Mouse (Mus musculus): ENCODE data around the gene Spa17. TPM values are rescaled to one million over a fixed set of nuclear protein-coding genes. Genes with fewer than 3 reads are reported as not detected.

The Spa17 gene
- total and polyA plus RNA-seq, 2 experiments: 0.13 to 0.55 TPM

- 82% methylated on average over 3 of the region's 3 CpGs for WGBS
- Histone ChIP-seq H3K4me3 (ENCODE audit: insufficient read depth, low read depth, low read length) (no peak overlapping the region), H3K36me3 (ENCODE audit: control insufficient read depth, insufficient read depth, low read length) (no peaks in the 10 kb centered on the region), H3K27ac (replicated peaks; ENCODE audit: insufficient read depth, low read depth, low read length) (no peak overlapping the region), H3K79me2 (ENCODE audit: control insufficient read depth, insufficient read depth, low read length) (no peaks in the 10 kb centered on the region), H3K27me3 (ENCODE audit: control insufficient read depth, insufficient read depth, low read length) (peaks cover 7% of the 10 kb centered on the region; the same call in 1 of the 2 replicates), H3K4me1 (ENCODE audit: control insufficient read depth, insufficient read depth, low read length) (peaks cover 3% of the 10 kb centered on the region; the same call in 1 of the 2 replicates), H3K9ac (ENCODE audit: low read depth, low read length) (no peak overlapping the region)
- TF ChIP-seq CTCF (IDR thresholded peaks at IDR 0.05; ENCODE audit: low read depth, low read length) (no peak), POLR2A (IDR thresholded peaks at IDR 0.05; ENCODE audit: extremely low read depth, insufficient read depth, low read length) (no peak)
- no peak for DNase-seq (ENCODE audit: extremely low read depth, low read depth, low spot score)
Observed at GRCm38 (mm10) chr9:37556366-37556765, 57.2 kb downstream of the Spa17 start.

GRCm38 (mm10) chr9:37554838-37555748 lies 58.4 kb downstream of the Spa17 start, which contains the start of gene Siae:
Gene Siae (plus strand): TSS chr9:37555698.
- Histone ChIP-seq H3K27me3 (ENCODE audit: control insufficient read depth, insufficient read depth, low read length) (peaks cover 7% of the 10 kb centered on the region; the same call in 1 of the 2 replicates), H3K9ac (ENCODE audit: low read depth, low read length) (no peak within 1 kb of the TSS), H3K36me3 (ENCODE audit: control insufficient read depth, insufficient read depth, low read length) (no peaks in the 10 kb centered on the region), H3K79me2 (ENCODE audit: control insufficient read depth, insufficient read depth, low read length) (no peaks in the 10 kb centered on the region), H3K4me1 (ENCODE audit: control insufficient read depth, insufficient read depth, low read length) (peaks cover 3% of the 10 kb centered on the region; the same call in 1 of the 2 replicates), H3K27ac (replicated peaks; ENCODE audit: insufficient read depth, low read depth, low read length) (no peak within 1 kb of the TSS), H3K4me3 (ENCODE audit: insufficient read depth, low read depth, low read length) (no peak within 1 kb of the TSS)
- no peak for DNase-seq (ENCODE audit: extremely low read depth, low read depth, low spot score)
- 60% methylated on average over 7 of the region's 7 CpGs for WGBS
- TF ChIP-seq POLR2A (IDR thresholded peaks at IDR 0.05; ENCODE audit: extremely low read depth, insufficient read depth, low read length): no peak
- no peak for TF ChIP-seq CTCF (IDR thresholded peaks at IDR 0.05; ENCODE audit: low read depth, low read length)

- no peak overlapping the region for H3K27ac ChIP-seq (replicated peaks; ENCODE audit: insufficient read depth, low read depth, low read length)
Observed at GRCm38 (mm10) chr9:37554279-37554678, 59.2 kb downstream of the Spa17 start.

More at GRCm38 (mm10) chr9:37554279-37554678, 59.2 kb downstream of the Spa17 start:
- DNase-seq (ENCODE audit: extremely low read depth, low read depth, low spot score): no peak
- Histone ChIP-seq H3K79me2 (ENCODE audit: control insufficient read depth, insufficient read depth, low read length) (no peaks in the 10 kb centered on the region), H3K4me3 (ENCODE audit: insufficient read depth, low read depth, low read length) (no peak overlapping the region), H3K9ac (ENCODE audit: low read depth, low read length) (no peak overlapping the region), H3K4me1 (ENCODE audit: control insufficient read depth, insufficient read depth, low read length) (peaks cover 3% of the 10 kb centered on the region; the same call in 1 of the 2 replicates), H3K27me3 (ENCODE audit: control insufficient read depth, insufficient read depth, low read length) (peaks cover 7% of the 10 kb centered on the region; the same call in 1 of the 2 replicates), H3K36me3 (ENCODE audit: control insufficient read depth, insufficient read depth, low read length) (no peaks in the 10 kb centered on the region)
- TF ChIP-seq POLR2A (IDR thresholded peaks at IDR 0.05; ENCODE audit: extremely low read depth, insufficient read depth, low read length) (no peak), CTCF (IDR thresholded peaks at IDR 0.05; ENCODE audit: low read depth, low read length) (no peak)
- WGBS: 73% methylated on average over 1 of the region's 1 CpGs

Other genes with a start within 250 kb of the Spa17 start
- not detected in 2 replicates for gene Hepacam, start 246.4 kb downstream of the Spa17 start, total RNA-seq (2014; rRNA removed)
- 0.02 TPM in 1 of 2 replicates, not detected in the other for gene Hepacam, start 246.4 kb downstream of the Spa17 start, polyA plus RNA-seq (2012; rRNA removed)
- 3.6 and 6.8 TPM in 2 replicates for gene Robo4, start 211.8 kb downstream of the Spa17 start, total RNA-seq (2014; rRNA removed)
- 5.0 and 7.4 TPM in 2 replicates for gene Robo4, start 211.8 kb downstream of the Spa17 start, polyA plus RNA-seq (2012; rRNA removed)
- gene Robo3, start 180.5 kb downstream of the Spa17 start, total RNA-seq (2014; rRNA removed): 0.07 TPM in 1 of 2 replicates, not detected in the other
- gene Robo3, start 180.5 kb downstream of the Spa17 start, polyA plus RNA-seq (2012; rRNA removed): 0.41 and 0.67 TPM in 2 replicates
- 10.3 and 11.7 TPM in 2 replicates for gene Msantd2, start 124.4 kb downstream of the Spa17 start, total RNA-seq (2014; rRNA removed)
- 8.3 and 16.2 TPM in 2 replicates for gene Msantd2, start 124.4 kb downstream of the Spa17 start, polyA plus RNA-seq (2012; rRNA removed)
- 7.7 and 13.5 TPM in 2 replicates for gene Esam, start 85.6 kb downstream of the Spa17 start, total RNA-seq (2014; rRNA removed)
- 6.3 and 8.8 TPM in 2 replicates for gene Esam, start 85.6 kb downstream of the Spa17 start, polyA plus RNA-seq (2012; rRNA removed)
- 1.5 and 1.6 TPM in 2 replicates for gene Vsig2, start 74.5 kb downstream of the Spa17 start, total RNA-seq (2014; rRNA removed)
- gene Vsig2, start 74.5 kb downstream of the Spa17 start, polyA plus RNA-seq (2012; rRNA removed): 0.78 and 1.5 TPM in 2 replicates
- 0.09 TPM in 1 of 2 replicates, not detected in the other for gene Nrgn, start 60.8 kb downstream of the Spa17 start, total RNA-seq (2014; rRNA removed)
- 0.25 and 0.86 TPM in 2 replicates for gene Nrgn, start 60.8 kb downstream of the Spa17 start, polyA plus RNA-seq (2012; rRNA removed)
- gene Siae, start 58.0 kb downstream of the Spa17 start, total RNA-seq (2014; rRNA removed): 27.5 and 27.9 TPM in 2 replicates
- 17.4 and 17.7 TPM in 2 replicates for gene Siae, start 58.0 kb downstream of the Spa17 start, polyA plus RNA-seq (2012; rRNA removed)
- 35.0 and 35.8 TPM in 2 replicates for gene Tbrg1, start 43.6 kb upstream of the Spa17 start, total RNA-seq (2014; rRNA removed)
- 19.2 and 23.8 TPM in 2 replicates for gene Tbrg1, start 43.6 kb upstream of the Spa17 start, polyA plus RNA-seq (2012; rRNA removed)
- gene Panx3, start 55.5 kb upstream of the Spa17 start, total RNA-seq (2014; rRNA removed): not detected in 2 replicates
- not detected in 2 replicates for gene Panx3, start 55.5 kb upstream of the Spa17 start, polyA plus RNA-seq (2012; rRNA removed)
- not detected in 2 replicates for gene Olfr160, start 102.5 kb upstream of the Spa17 start, total RNA-seq (2014; rRNA removed)
- gene Olfr160, start 102.5 kb upstream of the Spa17 start, polyA plus RNA-seq (2012; rRNA removed): not detected in 2 replicates
- gene Olfr874, start 131.4 kb upstream of the Spa17 start, total RNA-seq (2014; rRNA removed): not detected in 2 replicates
- not detected in 2 replicates for gene Olfr874, start 131.4 kb upstream of the Spa17 start, polyA plus RNA-seq (2012; rRNA removed)
- not detected in 2 replicates for gene Olfr875, start 158.1 kb upstream of the Spa17 start, total RNA-seq (2014; rRNA removed)
- not detected in 2 replicates for gene Olfr875, start 158.1 kb upstream of the Spa17 start, polyA plus RNA-seq (2012; rRNA removed)
- gene Olfr876, start 189.3 kb upstream of the Spa17 start, total RNA-seq (2014; rRNA removed): not detected in 2 replicates
- not detected in 2 replicates for gene Olfr876, start 189.3 kb upstream of the Spa17 start, polyA plus RNA-seq (2012; rRNA removed)
- not detected in 2 replicates for gene Olfr877, start 240.5 kb upstream of the Spa17 start, total RNA-seq (2014; rRNA removed)
- not detected in 2 replicates for gene Olfr877, start 240.5 kb upstream of the Spa17 start, polyA plus RNA-seq (2012; rRNA removed)

All from liver, adult 2 months (tissue).